Mouse (Mus musculus) MN1 (cell line): Measurements from ENCODE around the gene Chrna5.
"Not testable (repeated sequence)": the region's sequence is repeated elsewhere in the genome, so short reads cannot be mapped to it uniquely, and the experiment has no call there.

ENCODE experiments used
- DNase-seq: peaks from one replicate; pipeline ENCODE4 v3.0.0-alpha.2; 2016; ENCODE audit warnings: low spot score

Gene Chrna5

GRCm38 (mm10) chr9:54980674-54981073 is at the start of gene Chrna5:
Chrna5 (plus strand) TSS chr9:54980880.
- peak; percentile 16 for DNase-seq

GRCm38 (mm10) chr9:54931765-54932164 is 48.9 kb upstream of the Chrna5 start:
- DNase-seq: no peak

- no peak for DNase-seq
Observed at GRCm38 (mm10) chr9:54932379-54932778, 48.3 kb upstream of the Chrna5 start.

GRCm38 (mm10) chr9:54942071-54942470 is 38.6 kb upstream of the Chrna5 start:
- DNase-seq: no peak

DNA sequence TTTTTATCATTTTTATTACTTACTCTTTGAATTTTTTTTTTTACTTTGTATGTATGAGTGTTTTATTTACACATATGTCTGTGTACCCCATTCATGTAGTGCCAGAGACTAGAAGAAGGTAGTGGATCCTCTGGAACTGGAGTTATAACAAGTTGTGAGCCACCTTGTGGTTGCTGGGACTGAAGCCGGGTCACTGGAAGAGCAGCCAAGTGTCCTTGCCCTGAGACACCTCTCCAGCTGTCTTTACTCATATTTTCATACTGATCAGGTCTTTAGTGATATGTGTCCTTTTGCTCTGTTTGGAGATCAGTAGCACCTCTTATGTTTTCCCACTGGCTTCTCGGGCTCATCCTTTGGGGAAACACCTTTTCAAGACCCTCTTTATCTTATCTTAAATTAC is 36.2 kb upstream of the Chrna5 start:
- DNase-seq: no peak

DNA sequence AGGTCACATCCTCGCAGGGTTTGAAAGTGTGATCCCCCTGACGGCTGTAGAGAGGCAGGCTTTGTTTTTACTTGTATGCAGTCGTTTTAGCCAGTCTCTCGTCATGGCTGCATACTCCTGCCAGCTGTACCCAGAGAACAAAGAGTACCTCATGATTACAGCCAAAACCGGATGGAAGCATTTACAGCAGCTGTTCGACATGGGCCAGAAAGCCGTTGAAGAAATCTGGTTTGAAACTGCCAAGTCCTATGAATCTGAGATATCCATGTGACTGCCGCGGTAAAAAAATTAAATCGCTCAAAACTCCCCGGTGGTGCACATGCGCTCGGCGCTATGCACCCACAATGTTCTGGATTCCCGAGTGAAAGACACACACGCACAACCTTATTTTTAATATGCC is 34.4 kb upstream of the Chrna5 start:
- DNase-seq: no peak

DNA sequence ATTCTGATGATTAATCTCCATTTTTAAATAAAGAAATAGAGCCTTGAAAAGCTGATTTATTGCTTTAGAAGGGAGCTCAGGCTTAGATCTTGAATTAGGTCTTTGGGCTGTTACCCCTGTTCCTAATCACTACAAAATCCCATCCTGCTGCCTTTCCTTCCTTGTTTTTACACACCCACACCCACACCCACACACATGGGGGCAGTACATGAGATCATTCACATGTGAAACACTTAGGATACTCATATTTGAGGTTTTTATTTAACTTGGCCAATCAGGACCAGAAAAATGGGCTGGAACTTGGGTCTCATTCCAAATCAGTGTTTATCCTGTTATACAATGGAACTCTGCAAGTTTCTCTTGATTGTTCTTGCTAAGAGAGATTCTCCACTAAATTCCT is 31.2 kb upstream of the Chrna5 start:
- no peak for DNase-seq

- not testable (repeated sequence) for DNase-seq
Observed at GRCm38 (mm10) chr9:54950162-54950561, 30.5 kb upstream of the Chrna5 start.

GRCm38 (mm10) chr9:54950575-54951321 is 29.9 kb upstream of the Chrna5 start, which contains the start of the genes Psma4 and AY074887:
Psma4 (plus strand) TSS chr9:54950790.
AY074887 (minus strand) TSS chr9:54950998.
- DNase-seq: peak; percentile 95

DNA sequence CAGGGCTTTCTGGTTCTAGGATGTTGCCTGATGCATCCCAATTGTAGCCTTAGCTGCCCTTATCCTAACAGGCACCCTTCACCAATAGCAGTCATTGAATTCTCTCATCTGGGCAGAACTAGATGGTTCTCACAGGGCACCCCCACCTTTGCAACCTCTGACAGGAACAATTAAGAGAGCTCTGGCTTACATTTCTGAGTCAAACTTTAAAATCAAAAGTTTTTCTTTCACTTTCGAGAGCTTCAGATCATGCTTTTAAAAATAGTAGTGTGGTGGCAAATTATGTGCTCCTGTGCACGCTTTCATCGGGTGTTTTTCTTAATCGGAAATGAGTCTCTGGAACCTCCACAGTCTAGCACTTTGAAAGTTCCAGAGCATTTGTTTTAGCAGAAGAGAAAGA is 19.6 kb upstream of the Chrna5 start:
- no peak for DNase-seq

DNA sequence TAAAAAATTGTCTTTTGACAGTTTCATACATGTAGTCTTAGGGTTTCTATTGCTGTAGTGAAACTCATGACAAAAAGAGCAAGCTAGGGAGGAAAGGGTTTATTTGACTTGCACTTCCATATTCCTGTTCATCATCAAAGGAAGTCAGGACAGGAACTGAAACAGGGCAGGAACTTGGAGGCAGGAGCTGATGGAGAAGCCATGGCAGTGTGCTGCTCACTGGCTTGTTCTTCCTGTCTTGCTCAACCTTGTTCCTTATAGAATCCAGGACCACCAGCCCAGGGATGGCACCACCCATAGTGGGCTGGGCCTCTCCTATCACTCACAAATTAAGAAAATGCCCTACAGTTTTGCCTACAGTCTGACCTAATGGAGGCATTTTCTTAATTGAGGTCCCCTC is 17.0 kb upstream of the Chrna5 start:
- no peak for DNase-seq

DNA sequence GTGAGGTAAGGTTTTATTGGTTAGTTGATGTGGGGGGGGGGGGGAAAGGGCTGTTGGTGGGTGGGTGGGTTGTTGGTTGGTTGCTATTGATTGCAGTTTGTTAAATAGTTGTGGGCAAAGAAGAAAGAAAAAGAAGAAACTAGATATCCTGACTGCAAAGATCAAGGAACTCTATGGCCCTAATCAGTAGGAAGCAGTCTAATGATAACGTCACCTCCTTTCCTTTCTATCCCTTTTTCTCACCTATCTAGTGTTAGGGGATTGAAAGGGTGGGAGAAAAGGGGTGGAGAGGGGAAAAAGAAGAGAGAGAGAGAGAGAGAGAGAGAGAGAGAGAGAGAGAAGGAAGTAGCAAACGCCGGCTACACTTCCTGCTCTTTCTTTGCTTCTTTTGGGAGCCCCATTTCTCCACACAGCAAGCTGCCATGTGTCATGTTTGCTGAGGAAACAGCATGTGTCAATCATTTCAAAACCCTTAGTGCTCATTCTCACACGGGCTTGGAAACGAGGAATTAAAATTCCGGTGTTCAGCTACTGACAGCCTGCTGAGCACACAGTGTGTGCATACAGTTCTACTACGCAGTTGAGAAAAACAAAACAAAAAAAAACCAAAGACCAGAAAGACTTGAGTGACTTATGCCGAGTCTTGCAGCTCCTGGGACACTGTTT is 10.6 kb upstream of the Chrna5 start:
- DNase-seq: no peak

DNA sequence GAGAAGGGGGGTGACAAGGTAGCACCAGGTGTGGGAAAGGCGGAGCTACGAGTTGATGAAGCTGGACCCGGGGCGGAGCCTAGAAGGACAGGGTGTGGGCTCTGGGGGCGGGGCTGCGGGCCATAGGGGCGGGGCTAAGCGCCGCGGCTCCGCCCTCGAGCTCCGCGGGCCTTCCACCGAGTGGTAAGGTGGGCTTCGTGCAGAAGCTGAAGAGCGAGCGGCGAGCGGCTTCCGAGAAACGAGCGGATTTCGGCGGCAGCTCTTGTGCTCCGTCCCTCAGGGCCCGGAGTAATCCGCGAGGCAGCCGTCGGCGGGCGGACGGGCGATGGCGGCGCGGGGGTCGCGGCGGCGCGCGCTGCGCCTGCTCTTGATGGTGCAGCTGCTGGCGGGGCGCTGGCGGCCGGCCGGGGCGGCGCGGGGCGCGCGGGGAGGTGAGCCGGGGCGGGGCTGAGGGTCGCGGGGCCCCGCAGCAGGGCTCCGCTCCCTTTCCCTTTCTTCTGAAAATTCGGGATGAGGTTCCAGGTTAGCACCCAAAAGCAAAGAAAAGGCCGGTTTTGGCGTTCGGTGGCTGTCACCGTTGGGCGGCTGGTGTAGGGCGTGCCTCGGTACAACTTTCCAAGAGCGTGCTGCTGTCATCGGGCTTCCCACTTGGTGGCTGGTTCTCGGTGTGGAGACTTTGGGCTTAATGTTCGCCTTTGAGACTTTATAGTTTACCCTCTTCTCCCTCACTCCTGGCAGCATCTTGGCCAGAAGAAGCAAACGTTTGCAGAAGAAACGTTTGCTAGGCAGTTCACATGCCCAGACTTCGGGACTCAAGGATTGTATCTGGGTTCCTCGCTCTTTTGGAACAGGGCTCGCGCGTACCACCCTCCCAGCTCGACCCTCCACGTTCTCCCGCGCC is 861 bp downstream of the Chrna5 start:
- DNase-seq: peak; percentile 69

- DNase-seq: no peak
Observed at GRCm38 (mm10) chr9:54982401-54982800, 1.7 kb downstream of the Chrna5 start.

DNA sequence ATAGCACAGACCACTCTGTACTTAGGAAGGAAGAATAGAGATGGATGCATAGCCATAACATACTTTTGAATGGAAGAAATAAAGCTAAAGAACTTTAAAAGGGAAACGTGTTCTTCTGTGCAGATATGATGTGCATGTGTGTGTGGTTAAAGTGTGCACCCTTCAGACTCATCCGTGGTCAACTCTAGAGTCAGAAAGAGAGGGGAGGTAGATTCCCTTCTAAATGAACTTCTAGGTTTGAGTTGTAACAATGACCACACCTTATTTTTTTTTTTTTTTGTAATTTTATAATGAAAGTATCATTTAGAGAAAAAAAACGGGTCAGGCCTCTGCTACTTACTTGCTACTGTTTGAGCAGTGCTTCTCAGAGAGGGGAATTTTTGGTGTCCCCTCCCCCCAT is 9.7 kb downstream of the Chrna5 start:
- DNase-seq: no peak

DNA sequence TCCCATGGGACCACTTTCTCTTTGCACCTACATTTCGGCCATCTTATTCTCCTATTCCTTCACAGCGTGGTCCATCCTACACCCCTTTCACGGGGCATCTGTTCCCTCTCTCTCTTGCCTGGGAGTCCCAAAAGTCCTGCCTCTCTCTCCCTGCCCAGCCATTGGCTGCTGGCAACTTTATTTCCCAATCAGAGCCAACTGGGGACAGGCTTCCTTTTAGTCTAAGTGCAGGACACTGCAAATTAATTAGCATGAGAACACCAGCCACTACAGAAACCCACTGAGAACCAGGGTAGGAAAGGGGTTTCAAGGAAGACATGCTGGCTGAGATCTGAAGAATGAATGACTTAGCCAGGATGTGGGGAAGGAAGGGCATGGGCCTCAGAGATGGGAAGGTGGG is 13.7 kb downstream of the Chrna5 start:
- no peak for DNase-seq

- no peak for DNase-seq
Observed at GRCm38 (mm10) chr9:54995645-54996044, 15.0 kb downstream of the Chrna5 start.

DNA sequence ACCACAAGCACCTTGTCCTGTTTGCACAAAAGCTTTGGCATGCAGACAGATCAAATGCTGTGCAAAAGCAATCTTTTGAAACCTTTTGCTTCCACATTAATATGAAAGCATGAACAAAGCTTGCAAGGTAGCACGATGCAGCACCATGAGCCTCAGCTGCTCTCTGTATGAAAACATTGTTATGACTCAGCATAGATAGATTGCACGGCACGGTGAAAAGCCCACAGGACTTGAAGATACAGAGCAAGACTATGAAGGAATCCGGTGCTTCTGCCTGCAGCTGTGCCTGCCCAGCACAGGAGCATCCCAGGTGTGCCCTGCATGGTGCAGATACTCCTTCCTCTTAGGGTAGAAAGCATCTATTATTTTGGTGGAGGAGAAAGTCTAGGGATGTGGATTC is 22.9 kb downstream of the Chrna5 start:
- DNase-seq: no peak

DNA sequence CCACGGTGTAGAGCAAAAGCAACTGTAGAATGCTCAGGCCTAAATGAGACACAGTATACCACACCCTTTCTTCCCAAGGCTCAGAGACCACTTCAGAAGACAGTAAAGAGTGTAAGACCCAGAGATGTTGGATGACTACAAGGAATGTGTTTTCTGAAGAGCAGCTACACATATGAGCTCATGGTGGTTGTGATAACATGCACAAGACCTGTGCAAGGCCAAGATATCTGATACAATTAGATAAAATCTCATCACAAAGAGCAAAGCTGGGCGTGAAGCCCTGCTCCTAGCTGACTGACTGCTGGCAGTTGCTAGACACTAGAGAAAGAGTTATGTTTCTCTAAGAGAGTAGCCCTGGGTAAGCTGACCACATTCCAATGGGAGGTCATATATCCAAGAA is 29.0 kb downstream of the Chrna5 start:
- no peak for DNase-seq

- no peak for DNase-seq
Observed at GRCm38 (mm10) chr9:55010588-55011350, 30.1 kb downstream of the Chrna5 start.

DNA sequence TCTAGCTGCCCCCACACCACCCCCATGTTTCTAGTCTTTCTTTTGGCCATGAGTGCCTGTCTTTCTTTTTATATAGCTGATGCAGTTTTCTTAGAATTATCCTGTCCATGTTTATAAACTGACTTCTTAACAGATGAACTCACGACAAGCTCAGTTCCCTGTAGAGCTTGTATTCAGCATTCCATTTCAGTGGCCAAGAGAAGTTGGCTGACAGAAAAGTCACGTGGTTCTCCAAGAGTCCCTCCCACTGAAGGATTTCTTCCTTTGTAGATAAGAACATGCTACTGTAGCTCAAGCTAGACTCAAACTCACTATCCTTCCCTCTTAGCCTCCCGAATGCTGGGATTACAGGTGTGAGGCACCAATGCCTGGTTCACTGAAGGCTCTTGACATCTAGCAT is 36.2 kb downstream of the Chrna5 start:
- no peak for DNase-seq

GRCm38 (mm10) chr9:55023326-55023725 is 42.6 kb downstream of the Chrna5 start:
- peak; percentile 66 for DNase-seq
